Mouse (Mus musculus): ENCODE measurements around the gene Ywhab.

DNA sequence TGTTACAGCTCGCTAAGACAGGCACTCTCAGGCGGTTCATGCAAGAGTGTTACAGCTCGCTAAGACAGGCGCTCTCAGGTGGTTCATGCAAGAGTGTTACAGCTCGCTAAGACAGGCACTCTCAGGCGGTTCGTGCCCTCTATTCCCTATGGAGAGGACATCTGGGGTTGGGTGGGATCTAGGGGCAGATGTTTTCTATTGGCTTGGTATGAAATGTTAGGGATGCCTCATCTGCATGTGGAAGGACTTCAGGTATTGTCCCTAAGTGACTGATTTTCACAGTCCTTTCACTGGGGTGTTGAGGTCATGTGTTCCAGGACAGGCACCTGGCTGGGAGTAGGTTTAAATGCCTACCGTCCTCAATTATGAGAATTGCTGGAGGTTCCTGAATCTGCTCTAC lies 12.8 kb downstream of the Ywhab start:
- TF ChIP-seq POLR2A (IDR thresholded peaks at IDR 0.05; ENCODE audit: control insufficient read depth, extremely low read depth, insufficient read depth, low read length, poor library complexity) (no peak), CTCF (IDR thresholded peaks at IDR 0.05; ENCODE audit: borderline replicate concordance, control insufficient read depth, extremely low read depth, insufficient read depth, low read length, poor library complexity) (no peak)
